Mouse (Mus musculus): ENCODE measurements around the gene Slc17a5.
A peak's percentile ranks its signal among the peaks of the same experiment; 100 is the strongest.
"Not testable (repeated sequence)": the region's sequence is repeated elsewhere in the genome, so short reads cannot be mapped to it uniquely, and the experiment has no call there.

The Slc17a5 gene

DNA sequence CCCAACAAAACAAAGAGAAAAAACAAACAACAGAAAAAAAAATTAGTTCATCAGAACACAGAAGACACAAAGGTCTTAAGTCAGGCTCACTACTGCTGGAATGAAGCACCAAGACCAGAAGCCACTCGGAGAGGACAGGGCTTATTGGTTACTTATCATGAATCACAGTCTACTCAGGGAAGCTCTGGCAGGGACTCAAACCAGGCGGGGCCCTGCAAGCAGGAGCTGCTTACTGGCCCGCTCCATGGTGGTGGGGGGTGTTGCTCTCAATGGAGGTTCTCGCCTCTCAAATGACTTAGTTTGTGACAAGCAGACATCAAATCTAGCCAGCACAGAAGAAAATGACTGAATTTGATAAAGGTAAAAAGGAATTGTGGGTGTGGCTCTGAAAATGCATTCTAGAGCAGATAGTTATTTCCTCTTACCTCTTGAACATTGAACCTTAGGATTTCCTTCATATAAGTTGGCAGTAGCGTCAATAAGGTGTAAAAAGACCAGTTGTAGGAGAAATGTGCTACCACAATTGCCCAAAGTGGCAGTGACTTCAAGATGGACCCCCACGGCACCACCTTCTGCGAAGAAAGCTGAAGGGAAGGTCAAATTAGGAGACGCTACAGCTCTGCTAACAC is 29.1 kb downstream of the Slc17a5 start:
- no peak for DNase-seq (ENCODE audit: low spot score)

- no peak for DNase-seq (ENCODE audit: low spot score)
Observed at GRCm38 (mm10) chr9:78557041-78557440, 30.8 kb downstream of the Slc17a5 start.

- peak; percentile 51 for DNase-seq (ENCODE audit: low spot score)
Observed at GRCm38 (mm10) chr9:78552984-78553383, 34.9 kb downstream of the Slc17a5 start.

DNA sequence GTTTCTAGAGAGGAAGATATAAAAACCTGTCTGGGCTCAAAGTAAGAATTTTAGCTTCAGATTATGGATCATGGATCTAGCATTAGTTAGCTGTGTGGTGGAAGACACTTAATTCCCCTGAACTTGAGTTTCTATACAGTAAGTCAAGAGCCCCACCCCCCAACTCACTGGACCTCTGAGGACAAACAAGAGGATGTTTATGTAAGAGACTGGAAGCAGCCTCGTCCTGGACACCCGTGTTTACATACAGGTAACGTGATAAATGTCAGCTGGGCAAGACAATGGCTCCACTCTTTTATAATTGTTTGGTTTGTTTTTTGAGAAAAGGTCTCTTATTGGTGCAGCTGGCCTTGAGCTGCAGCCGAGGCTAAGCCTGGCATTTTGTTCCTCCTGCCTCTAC is 36.1 kb downstream of the Slc17a5 start:
- DNase-seq (ENCODE audit: low spot score) = no peak

DNA sequence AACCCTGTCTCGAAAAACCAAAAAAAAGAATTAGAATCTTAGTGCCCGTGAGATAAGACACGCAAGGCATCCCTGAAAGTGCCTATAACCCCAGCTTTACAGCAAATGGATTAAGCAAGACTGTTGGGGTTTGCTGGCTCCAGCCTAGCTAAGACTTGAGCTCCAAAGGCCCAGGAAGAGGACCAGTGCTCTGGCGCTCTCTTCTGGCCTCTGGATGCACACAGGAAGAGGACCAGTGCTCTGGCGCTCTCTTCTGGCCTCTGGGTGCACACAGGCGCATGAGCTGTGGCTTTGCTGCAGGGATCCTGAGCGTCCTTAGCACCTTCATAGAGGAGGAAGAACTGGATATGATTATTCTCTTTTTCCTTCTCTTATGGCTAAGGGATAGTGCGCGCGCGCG is 40.1 kb downstream of the Slc17a5 start:
- no peak for DNase-seq (ENCODE audit: low spot score)

DNA sequence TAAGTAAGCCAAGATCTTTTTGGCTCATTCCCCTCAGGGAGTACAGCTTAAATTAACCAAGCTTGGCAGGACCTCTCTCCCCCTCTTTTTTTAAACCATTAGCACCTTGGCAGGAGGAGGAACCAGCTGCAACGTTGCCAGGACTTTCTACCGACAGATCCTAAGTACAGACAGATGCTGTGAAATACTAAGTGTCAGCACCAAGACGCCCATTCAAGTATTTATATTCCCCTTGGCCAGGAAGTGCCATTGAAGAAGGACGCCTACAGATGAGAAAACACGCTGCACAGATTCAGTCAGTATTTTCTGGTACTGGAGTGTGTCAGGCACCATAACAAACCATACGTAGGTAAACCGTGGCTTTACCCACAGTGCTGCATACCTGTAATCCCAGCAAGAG is 40.9 kb downstream of the Slc17a5 start:
- DNase-seq (ENCODE audit: low spot score) = no peak

GRCm38 (mm10) chr9:78541758-78542157 is 46.1 kb downstream of the Slc17a5 start:
- no peak for DNase-seq (ENCODE audit: low spot score)

- no peak for DNase-seq (ENCODE audit: low spot score)
Observed at GRCm38 (mm10) chr9:78538421-78538820, 49.4 kb downstream of the Slc17a5 start.

DNA sequence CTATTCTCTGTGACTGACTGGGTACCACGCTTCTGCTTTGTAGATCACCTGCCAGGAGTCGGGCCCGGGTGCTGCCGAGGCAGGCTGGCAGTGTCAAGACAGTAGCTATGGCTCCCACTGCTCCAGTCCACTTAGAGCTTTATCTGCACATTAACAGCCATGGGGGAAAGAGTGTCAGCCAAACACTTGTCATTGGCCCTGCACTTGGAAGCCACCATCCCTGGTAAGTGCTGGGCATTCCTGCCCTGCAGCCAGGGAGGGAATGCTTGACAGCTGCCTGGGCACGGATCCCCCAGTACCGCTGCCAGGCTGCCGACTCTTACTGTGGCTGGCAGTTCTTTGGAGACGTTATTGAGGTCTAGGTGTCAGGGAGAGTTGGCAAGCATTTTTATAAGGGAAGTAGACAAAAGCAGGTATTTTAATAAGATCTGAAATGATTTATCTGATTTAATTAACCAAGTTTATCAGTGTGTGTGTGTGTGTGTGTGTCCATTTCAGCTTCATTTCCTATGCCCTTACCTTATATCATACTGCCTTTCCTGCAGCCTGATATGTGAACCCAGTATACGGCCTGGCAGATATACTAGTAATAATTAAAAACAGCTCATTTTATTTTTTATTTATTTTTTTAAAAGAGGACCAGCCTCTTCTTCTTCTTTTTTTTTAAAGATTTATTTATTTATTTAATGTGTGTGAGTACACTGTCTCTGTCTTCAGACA is 50.5 kb downstream of the Slc17a5 start:
- no peak for DNase-seq (ENCODE audit: low spot score)

DNA sequence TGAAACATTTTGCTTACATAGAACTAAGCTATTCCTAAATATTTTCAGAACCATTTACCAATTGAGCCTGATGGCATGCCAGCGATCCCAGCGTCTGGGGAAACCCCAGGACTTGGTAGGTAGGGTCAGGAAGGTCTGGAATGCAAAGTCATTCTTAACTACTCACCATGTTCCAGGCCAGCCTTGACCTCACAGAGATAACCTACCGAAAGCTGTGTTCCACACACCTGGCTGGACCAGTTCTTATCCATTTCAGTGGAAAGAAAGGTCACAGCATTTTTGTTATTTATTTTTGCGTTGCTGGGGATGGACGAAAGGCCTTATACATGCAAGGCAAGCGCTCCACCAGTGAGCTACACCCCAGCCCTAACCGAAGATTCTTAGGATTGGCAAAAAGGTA is 53.2 kb downstream of the Slc17a5 start:
- DNase-seq (ENCODE audit: low spot score) = no peak

- no peak for DNase-seq (ENCODE audit: low spot score)
Observed at GRCm38 (mm10) chr9:78533296-78533935, 54.4 kb downstream of the Slc17a5 start.

GRCm38 (mm10) chr9:78532341-78532819 is 55.5 kb downstream of the Slc17a5 start:
- no peak for DNase-seq (ENCODE audit: low spot score)

- no peak for DNase-seq (ENCODE audit: low spot score)
Observed at GRCm38 (mm10) chr9:78531816-78532215, 56.0 kb downstream of the Slc17a5 start.

DNA sequence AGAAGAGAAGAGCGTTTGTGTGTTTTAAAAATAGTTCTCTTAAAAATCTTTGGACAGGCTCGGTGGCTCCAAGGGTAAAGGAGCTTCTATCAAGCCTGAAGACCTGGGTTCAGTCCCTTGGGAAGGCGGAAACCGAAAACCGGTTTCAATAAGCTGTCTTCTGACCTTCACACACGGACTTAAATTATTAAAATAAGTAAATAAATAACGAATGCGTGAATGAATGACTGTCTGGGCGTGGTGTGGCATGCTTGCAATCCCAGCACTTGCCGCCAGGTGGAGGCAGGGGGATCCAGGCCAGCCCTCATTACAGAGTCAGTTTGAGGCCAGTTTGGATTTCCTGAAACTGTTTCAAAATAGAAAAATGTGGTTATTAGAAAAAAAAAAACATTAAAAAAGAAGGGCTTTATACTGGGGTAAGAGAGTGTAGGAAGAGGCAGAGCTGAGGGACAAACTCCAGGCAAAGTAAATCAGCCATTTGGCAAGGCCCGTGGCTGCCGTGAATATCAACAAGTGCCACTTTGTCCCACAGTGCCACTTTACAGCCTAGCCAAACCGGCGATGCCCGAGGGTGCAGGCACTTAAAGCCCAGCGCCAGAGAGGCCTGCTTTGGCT is 60.0 kb downstream of the Slc17a5 start:
- DNase-seq (ENCODE audit: low spot score) = peak; percentile 44

DNA sequence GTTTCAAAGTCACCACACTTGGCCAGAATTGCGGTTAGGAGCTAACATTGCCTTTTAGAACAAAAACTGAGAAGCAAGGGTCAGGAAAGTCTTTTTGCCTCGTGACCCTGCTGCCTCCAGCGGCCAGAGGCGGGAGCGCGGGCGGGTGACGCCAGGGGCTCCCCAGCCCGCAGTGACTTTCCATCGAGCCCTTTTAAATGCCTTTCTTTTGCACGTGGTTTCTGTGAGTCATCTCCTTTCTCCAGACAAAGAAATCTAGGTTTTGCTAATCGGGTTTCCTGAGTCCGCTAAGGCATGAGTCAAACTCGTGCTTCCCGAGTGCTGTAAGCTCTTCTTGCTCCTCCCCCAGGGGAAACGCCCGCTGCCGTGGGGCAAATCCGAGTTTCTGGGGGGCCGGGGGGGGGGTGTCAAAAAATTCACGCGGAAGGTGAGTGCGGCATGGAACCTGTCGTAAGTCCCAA is 60.5 kb downstream of the Slc17a5 start:
- DNase-seq (ENCODE audit: low spot score) = peak; percentile 37

DNA sequence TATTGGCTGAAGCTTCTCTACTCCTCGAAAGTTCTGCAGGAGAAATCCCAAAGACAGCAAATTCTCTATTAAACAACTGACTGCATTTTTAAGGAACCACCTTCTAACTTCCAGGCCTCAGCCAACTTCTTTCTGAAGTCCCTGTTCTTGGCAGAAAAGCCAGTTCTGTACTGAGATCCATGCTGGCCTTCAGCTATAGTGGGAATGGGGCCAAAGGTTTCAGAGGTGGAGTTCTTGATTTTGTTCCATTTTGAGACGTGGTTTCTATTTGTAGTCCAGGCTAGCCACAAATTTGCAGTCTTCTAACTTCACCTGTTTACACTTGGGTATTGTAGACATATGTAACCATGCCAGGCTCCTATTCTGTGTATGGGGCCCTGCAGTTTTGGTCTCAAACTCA is 61.6 kb downstream of the Slc17a5 start:
- no peak for DNase-seq (ENCODE audit: low spot score)

DNA sequence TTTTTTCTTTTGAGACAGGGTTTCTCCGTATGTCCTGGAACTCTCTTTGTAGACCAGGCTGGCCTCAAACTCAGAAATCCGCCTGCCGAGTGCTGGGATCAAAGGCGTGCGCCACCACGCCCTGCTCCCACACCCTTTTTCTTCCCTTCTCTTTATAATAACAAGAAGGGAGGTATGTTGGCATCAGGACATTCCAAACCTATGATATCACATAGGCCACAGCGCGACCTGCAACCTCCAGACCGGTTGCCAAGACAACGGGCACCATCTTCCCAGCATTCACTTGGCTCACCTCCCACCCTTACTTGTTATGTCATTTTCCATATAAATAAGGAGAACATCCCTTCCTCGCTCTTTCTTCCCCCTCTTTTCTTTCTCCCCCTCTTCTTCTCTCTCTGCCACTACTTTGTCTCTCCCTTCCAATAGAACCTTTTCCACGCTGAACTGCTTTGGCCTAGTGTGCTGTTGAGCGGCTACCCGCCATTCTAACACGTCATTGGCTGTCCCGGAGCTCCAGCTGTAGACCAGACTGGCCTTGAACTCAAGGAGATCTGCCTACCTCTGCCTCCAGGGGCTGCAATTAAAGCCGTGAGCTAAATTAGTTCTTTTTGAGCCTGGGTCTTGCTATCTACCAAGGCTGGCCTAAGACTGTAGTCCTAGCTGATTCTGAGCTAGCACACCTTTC is 62.2 kb downstream of the Slc17a5 start:
- DNase-seq (ENCODE audit: low spot score) = no peak

GRCm38 (mm10) chr9:78521689-78522088 is 66.2 kb downstream of the Slc17a5 start:
- no peak for DNase-seq (ENCODE audit: low spot score)

GRCm38 (mm10) chr9:78520780-78521601 is 66.8 kb downstream of the Slc17a5 start:
- DNase-seq (ENCODE audit: low spot score) = no peak

GRCm38 (mm10) chr9:78520127-78520779 is 67.6 kb downstream of the Slc17a5 start:
- no peak for DNase-seq (ENCODE audit: low spot score)

DNA sequence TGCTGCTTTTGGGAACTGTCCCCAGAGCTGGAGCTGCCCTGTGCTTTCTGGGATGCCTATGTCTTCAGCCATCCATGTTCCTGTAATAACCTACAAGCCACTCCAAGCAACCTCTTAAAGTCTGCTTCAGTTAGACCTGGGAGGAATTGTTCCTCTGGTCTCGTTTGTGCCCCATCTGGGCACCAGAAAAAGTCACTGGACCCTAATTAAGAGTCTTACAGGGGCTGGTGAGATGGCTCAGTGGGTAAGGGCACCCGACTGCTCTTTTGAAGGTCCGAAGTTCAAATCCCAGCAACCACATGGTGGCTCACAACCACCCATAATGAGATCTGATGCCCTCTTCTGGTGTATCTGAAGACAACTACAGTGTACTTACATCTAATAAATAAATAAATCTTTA is 70.6 kb downstream of the Slc17a5 start:
- not testable (repeated sequence) for DNase-seq (ENCODE audit: low spot score)
